Mouse (Mus musculus) midbrain, postnatal 0 days (tissue): ENCODE data around the gene Aig1. TPM values are rescaled to one million over a fixed set of nuclear protein-coding genes. Genes with fewer than 3 reads are reported as not detected.

ENCODE experiments used
- ATAC-seq: fragments of 200-750 bp; cut with Nextera tagmentation; 2 replicates; pipeline ENCODE4 v1.8.0; 2017; ENCODE audit warnings: moderate number of reproducible peaks, mild to moderate bottlenecking, moderate TSS enrichment, moderate library complexity; ENCODE audit not compliant: low FRiP score
- DNase-seq: peaks from one replicate; pipeline ENCODE4 v3.0.0-alpha.2; 2015; ENCODE audit warnings: low spot score
- H3K27ac ChIP-seq: fragments of 300-500 bp; sonication (generic); 2 replicates; pipeline ENCODE4 v1.5.1; 2014; ENCODE audit warnings: low read depth, mild to moderate bottlenecking, low read length, mixed read lengths
- H3K27me3 ChIP-seq: fragments of 300-500 bp; sonication (generic); 2 replicates; pipeline ENCODE4 v1.6.1; 2014; ENCODE audit warnings: low read length, control low read depth, mixed read lengths; ENCODE audit not compliant: insufficient read depth
- H3K36me3 ChIP-seq: fragments of 300-500 bp; sonication (generic); 2 replicates; pipeline ENCODE4 v1.6.1; 2014; ENCODE audit warnings: low read length, control low read depth, mixed read lengths; ENCODE audit not compliant: insufficient read depth
- H3K4me1 ChIP-seq: fragments of 300-500 bp; sonication (generic); 2 replicates; pipeline ENCODE4 v1.6.1; 2014; ENCODE audit warnings: mild to moderate bottlenecking, control low read depth, antibody characterized with exemption, low read length, mixed read lengths; ENCODE audit not compliant: insufficient read depth
- H3K4me2 ChIP-seq: fragments of 300-500 bp; sonication (generic); 2 replicates; pipeline ENCODE4 v1.6.1; 2014; ENCODE audit warnings: low read depth, mild to moderate bottlenecking, low read length, mixed read lengths; ENCODE audit not compliant: poor library complexity, severe bottlenecking
- H3K4me3 ChIP-seq: fragments of 300-500 bp; sonication (generic); 2 replicates; pipeline ENCODE4 v1.5.1; 2014; ENCODE audit warnings: low read depth, mild to moderate bottlenecking, low read length, moderate library complexity
- H3K9ac ChIP-seq: fragments of 300-500 bp; sonication (generic); replicated peaks from 2 replicates; pipeline ENCODE4 v1.6.1; 2014; ENCODE audit warnings: mild to moderate bottlenecking, low read length, moderate library complexity, mixed read lengths; ENCODE audit not compliant: poor library complexity, severe bottlenecking
- H3K9me3 ChIP-seq: fragments of 300-500 bp; sonication (generic); 2 replicates; pipeline ENCODE4 v1.6.1; 2016; ENCODE audit warnings: low read length, control low read depth
- CTCF ChIP-seq: IDR thresholded peaks from 2 replicates; pipeline ENCODE4 v1.5.1; 2016; ENCODE audit warnings: antibody characterized with exemption, mild to moderate bottlenecking
- WGBS: fragments of 180-500 bp; shearing (Covaris S2); extraction: QIAGEN DNeasy Blood & Tissue Kit; methylation state at CpG from one replicate; pipeline ENCODE4 v1.1.7; 2014; 5-methylcytosine and 5-hydroxymethylcytosine counted together
- polyA plus RNA-seq: library from polyadenylated mRNA; unstranded; fragments of >200 nt; fragmentation: Nextera tagmentation; extraction: Ambion mirVana; gene quantifications from 2 replicates; pipeline ENCODE4 v1.2.1, GENCODE M21; 2015
- total RNA-seq: library from RNA; depleted of rRNA; stranded (reverse); fragments of >200 nt; gene quantifications from 2 replicates; pipeline ENCODE4 v1.2.3, GENCODE M21; 2014; rRNA removed

The Aig1 gene
- total and polyA plus RNA-seq, 2 experiments from 2014 or later: 101 to 103 TPM

DNA sequence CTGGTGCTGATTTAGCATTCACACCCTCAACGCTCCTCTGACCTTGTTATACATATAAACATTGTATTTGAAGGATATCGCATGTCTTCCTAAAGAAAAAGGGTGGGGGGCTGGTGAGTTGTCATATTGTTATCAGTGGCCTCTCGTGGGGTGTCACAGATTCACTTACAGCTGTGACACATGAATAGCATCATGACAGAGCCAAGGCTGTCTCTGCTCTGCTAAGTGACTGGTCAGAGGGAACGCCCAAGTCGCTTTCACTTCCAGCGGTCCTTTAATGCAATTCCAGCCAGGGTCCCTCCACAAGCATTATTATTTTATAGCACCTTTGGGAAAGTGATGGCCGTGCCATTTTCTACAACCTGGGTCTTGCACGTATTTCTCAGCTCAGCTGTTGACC lies 271.3 kb downstream of the Aig1 start:
- no peak overlapping the region for H3K4me3 ChIP-seq
- ATAC-seq (no peak), DNase-seq (no peak)
- no peak overlapping the region for H3K27ac ChIP-seq
- H3K9me3 ChIP-seq: no peaks in the 10 kb centered on the region
- H3K36me3 ChIP-seq: no peaks in the 10 kb centered on the region
- H3K9ac ChIP-seq: no peak overlapping the region
- no peaks in the 10 kb centered on the region for H3K27me3 ChIP-seq
- TF ChIP-seq CTCF: no peak
- no peak overlapping the region for H3K4me2 ChIP-seq
- H3K4me1 ChIP-seq: no peaks in the 10 kb centered on the region
- 85% methylated on average over 8 of the region's 8 CpGs for WGBS

Other genes starting within 250 kb of the Aig1 start
- 37.5 and 40.9 TPM in 2 replicates for gene Hivep2, start 97.1 kb upstream of the Aig1 start, total RNA-seq
- 10.6 and 10.8 TPM in 2 replicates for gene Hivep2, start 97.1 kb upstream of the Aig1 start, polyA plus RNA-seq